In genomic region chr19:56647451-56648120, GRCm38 (mm10) we compare ENCODE assay signal across 13 mouse cellular contexts.
DNase-seq lines count a peak whose midpoint lies in the region; ATAC-seq and TF ChIP-seq lines count a peak whose summit lies in the region.
"Had no signal": no experiment of that assay in that cellular context is flagged by ENCODE, and none has a peak within 500 bp of the region (broad histone marks: within the 10 kb centered on the region; RNA-seq: fewer than 3 reads in every experiment).

No protein-coding gene starts in this region.

- peak overlapping the region; percentile 40; the same call in 1 of the 2 replicates for H3K27ac ChIP-seq in embryonic facial prominence, embryonic 14.5 days (replicated peaks; ENCODE audit: low read depth, low read length)
- peak overlapping the region; percentile 77 for H3K27ac ChIP-seq in left cerebral cortex, adult 2 months
- H3K27ac ChIP-seq: liver, embryonic 15.5 days had no signal

- no peaks in the 10 kb centered on the region for H3K36me3 ChIP-seq in embryonic facial prominence, embryonic 14.5 days (ENCODE audit: control insufficient read depth, insufficient read depth, low read length)
- H3K36me3 ChIP-seq: liver, embryonic 15.5 days had no signal

- intact Hi-C loops in left cerebral cortex, adult 2 months (cut with DNase I): loop anchor here (5.0 kb wide), 1 partner anchor 50 kb away; no protein-coding TSS in a partner anchor

- no peak overlapping the region for H3K9ac ChIP-seq in embryonic facial prominence, embryonic 14.5 days (ENCODE audit: low read depth, low read length)
- H3K9ac ChIP-seq: liver, embryonic 15.5 days had no signal

- DNase-seq in frontal cortex, postnatal 25 days (ENCODE audit: low spot score in 2 of 2): no peak
- peak; percentile 66 for DNase-seq in 3T3-L1 (ENCODE audit: low read depth, low spot score)
- DNase-seq in embryonic facial prominence, embryonic 14.5 days (ENCODE audit: low spot score): peak; percentile 75
- peak; percentile 17 to 32 for DNase-seq in left cerebral cortex, adult 2 months (ENCODE audit: extremely low spot score in 1 of 2, low spot score in 2 of 2)
- no peak for DNase-seq in cerebellum, adult 9-10 months
- DNase-seq in thymus, postnatal 14 days: no peak
- DNase-seq in spleen, postnatal 4 days (ENCODE audit: low spot score in 2 of 2): no peak
- DNase-seq: adrenal gland, postnatal 10 days; cerebellum, adult 2 months; kidney, adult 9 months had no signal

- no peak for TF ChIP-seq CTCF in left cerebral cortex, adult 2 months (IDR thresholded peaks at IDR 0.05)

- H3K4me2 ChIP-seq in embryonic facial prominence, embryonic 14.5 days (ENCODE audit: low read depth, low read length): no peak overlapping the region
- H3K4me2 ChIP-seq: liver, embryonic 15.5 days had no signal

- peaks cover 4% of the 10 kb centered on the region; the same call in 1 of the 2 replicates for H3K4me1 ChIP-seq in embryonic facial prominence, embryonic 14.5 days (ENCODE audit: control insufficient read depth, insufficient read depth, low read length)
- H3K4me1 ChIP-seq: liver, embryonic 15.5 days had no signal

- no peaks in the 10 kb centered on the region for H3K27me3 ChIP-seq in embryonic facial prominence, embryonic 14.5 days (replicated peaks; ENCODE audit: control insufficient read depth, insufficient read depth, low read length)
- H3K27me3 ChIP-seq: liver, embryonic 15.5 days had no signal

- no peak overlapping the region for H3K4me3 ChIP-seq in embryonic facial prominence, embryonic 14.5 days (ENCODE audit: low read depth, low read length)
- no peak overlapping the region for H3K4me3 ChIP-seq in left cerebral cortex, adult 2 months
- H3K4me3 ChIP-seq: liver, embryonic 15.5 days had no signal

- no peaks in the 10 kb centered on the region for H3K9me3 ChIP-seq in embryonic facial prominence, embryonic 14.5 days (ENCODE audit: control insufficient read depth, low read length)
- H3K9me3 ChIP-seq: liver, embryonic 15.5 days had no signal

- ATAC-seq in frontal cortex, adult (ENCODE audit: low TSS enrichment): peak; percentile 88
- no peak for ATAC-seq in embryonic facial prominence, embryonic 14.5 days (ENCODE audit: low read depth)
- ATAC-seq: Patski had no signal

- WGBS in embryonic facial prominence, embryonic 14.5 days: 74% methylated on average over 7 of the region's 7 CpGs

Comparison
In these comparisons a context has a peak if more than half of its experiments do, and no peak if none do; other contexts are left out.
1. DNase-seq: peak in 3T3-L1 (single experiment), embryonic facial prominence, embryonic 14.5 days (single experiment) and left cerebral cortex, adult 2 months (2 of 2); none in frontal cortex, postnatal 25 days (0 of 2), cerebellum, adult 9-10 months (single experiment), thymus, postnatal 14 days (single experiment) and spleen, postnatal 4 days (0 of 2).